Mouse (Mus musculus) neural tube, embryonic 13.5 days (tissue): ENCODE measurements around the gene Rtn4ip1. TPM values are rescaled to one million over a fixed set of nuclear protein-coding genes. Genes with fewer than 3 reads are reported as not detected.
"Not testable (repeated sequence)": the region's sequence is repeated elsewhere in the genome, so short reads cannot be mapped to it uniquely, and the experiment has no call there.

ENCODE experiments used
- ATAC-seq: fragments of 200-750 bp; cut with Nextera tagmentation; 2 replicates; pipeline ENCODE4 v1.8.0; 2017; ENCODE audit warnings: low read depth, mild to moderate bottlenecking, moderate TSS enrichment, moderate library complexity
- H3K27ac ChIP-seq: fragments of 300-500 bp; sonication (generic); replicated peaks from 2 replicates; pipeline ENCODE4 v1.5.1; 2015; ENCODE audit warnings: moderate library complexity, mild to moderate bottlenecking, inconsistent platforms
- H3K27me3 ChIP-seq: fragments of 300-500 bp; sonication (generic); 2 replicates; pipeline ENCODE4 v1.6.1; 2015; ENCODE audit warnings: mild to moderate bottlenecking, inconsistent platforms
- H3K36me3 ChIP-seq: fragments of 300-500 bp; sonication (generic); 2 replicates; pipeline ENCODE4 v1.6.1; 2015; ENCODE audit warnings: mild to moderate bottlenecking, inconsistent platforms
- H3K4me1 ChIP-seq: fragments of 300-500 bp; sonication (generic); replicated peaks from 2 replicates; pipeline ENCODE4 v1.6.1; 2015; ENCODE audit warnings: inconsistent platforms
- H3K4me2 ChIP-seq: fragments of 300-500 bp; sonication (generic); 2 replicates; pipeline ENCODE4 v1.6.1; 2015; ENCODE audit warnings: inconsistent platforms, mild to moderate bottlenecking, moderate library complexity
- H3K4me3 ChIP-seq: fragments of 300-500 bp; sonication (generic); 2 replicates; pipeline ENCODE4 v1.5.1; 2015; ENCODE audit warnings: mild to moderate bottlenecking, inconsistent platforms
- H3K9ac ChIP-seq: fragments of 300-500 bp; sonication (generic); 2 replicates; pipeline ENCODE4 v1.6.1; 2015; ENCODE audit warnings: moderate library complexity, mild to moderate bottlenecking, inconsistent platforms
- H3K9me3 ChIP-seq: fragments of 300-500 bp; sonication (generic); 2 replicates; pipeline ENCODE4 v1.6.1; 2016; ENCODE audit warnings: inconsistent platforms
- WGBS: fragments of 180-500 bp; shearing (Covaris S2); methylation state at CpG from one replicate; pipeline ENCODE4 v1.1.7; 2015; 5-methylcytosine and 5-hydroxymethylcytosine counted together
- polyA plus RNA-seq: library from polyadenylated mRNA; unstranded; fragments of >200 nt; fragmentation: Nextera tagmentation; extraction: Ambion mirVana; gene quantifications from 2 replicates; pipeline ENCODE4 v1.2.1, GENCODE M21; 2015

Gene Rtn4ip1
- polyA plus RNA-seq, 1 experiment from 2014 or later, result 15.8 TPM

DNA sequence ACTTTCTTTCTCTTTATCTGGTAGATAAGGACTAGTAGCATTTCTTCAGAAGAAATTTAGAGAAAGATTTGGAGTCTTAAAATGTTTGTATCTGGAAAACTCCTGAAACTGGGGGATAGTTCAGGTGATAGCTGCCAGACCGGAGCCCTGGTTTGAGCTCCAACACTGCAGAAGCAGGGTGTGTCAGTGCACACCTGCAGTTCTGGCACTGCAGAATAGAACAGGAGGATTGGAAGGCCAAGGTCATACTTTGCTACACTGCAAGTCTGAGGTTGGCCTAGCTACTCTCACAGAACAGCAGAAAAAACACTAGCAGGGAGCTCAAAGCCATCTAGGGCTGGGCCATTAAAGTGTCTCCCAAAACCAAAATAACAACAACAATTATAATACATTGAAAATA is 3.0 kb downstream of the Rtn4ip1 start:
- ATAC-seq, result no peak
- Histone ChIP-seq H3K27me3 (no peaks in the 10 kb centered on the region), H3K9me3 (no peaks in the 10 kb centered on the region), H3K27ac (no peak overlapping the region), H3K9ac (no peak overlapping the region), H3K4me3 (no peak overlapping the region), H3K4me1 (peaks cover 20% of the 10 kb centered on the region), H3K36me3 (no peaks in the 10 kb centered on the region), H3K4me2 (no peak overlapping the region)
- 95% methylated on average over 1 of the region's 1 CpGs for WGBS

DNA sequence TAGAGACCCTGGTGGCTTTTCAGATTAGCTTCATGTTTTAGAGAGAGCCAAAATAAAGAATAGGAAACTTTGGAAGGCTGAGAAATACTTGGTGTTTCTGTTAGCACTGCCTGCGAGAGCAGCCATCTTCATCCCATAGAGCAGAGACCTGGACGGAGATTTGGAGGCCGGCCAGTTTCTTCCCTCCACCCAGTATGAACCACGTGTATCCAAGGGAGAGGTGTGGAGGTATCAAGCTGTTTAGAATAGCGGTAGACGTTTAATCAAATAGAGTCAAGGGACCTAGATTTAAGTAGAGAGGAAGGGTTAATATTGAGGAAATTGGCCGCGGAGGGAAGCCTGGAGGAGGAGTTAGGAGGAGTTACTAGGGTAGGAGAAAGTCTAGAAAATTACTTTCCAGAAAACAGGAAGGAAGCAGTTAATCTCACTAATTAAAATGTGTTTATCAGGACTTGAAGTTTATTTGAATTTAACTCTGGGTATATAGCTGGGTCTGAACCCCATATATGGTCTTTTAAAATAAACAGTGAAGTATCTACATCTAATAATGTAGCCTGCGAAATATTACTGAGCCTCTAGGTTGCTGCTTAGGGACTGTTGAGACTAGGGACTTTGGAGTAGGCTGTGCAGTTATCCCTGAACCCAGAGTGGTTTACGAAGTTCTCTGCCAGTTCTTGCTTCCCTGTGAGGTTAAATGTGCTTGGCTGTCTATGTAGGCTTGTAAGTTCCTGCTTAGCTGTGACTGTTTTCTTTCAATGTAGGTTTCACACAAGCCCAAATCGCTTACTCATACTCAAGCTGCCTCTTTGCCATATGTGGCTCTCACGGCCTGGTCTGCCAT is 8.6 kb downstream of the Rtn4ip1 start:
- Histone ChIP-seq H3K27ac (no peak overlapping the region), H3K4me1 (no peaks in the 10 kb centered on the region), H3K36me3 (no peaks in the 10 kb centered on the region; the same call in 1 of the 2 replicates), H3K9ac (no peak overlapping the region), H3K9me3 (no peaks in the 10 kb centered on the region), H3K27me3 (no peaks in the 10 kb centered on the region), H3K4me3 (no peak overlapping the region), H3K4me2 (no peak overlapping the region)
- 94% methylated on average over 12 of the region's 12 CpGs for WGBS
- no peak for ATAC-seq

- no peak for ATAC-seq
- Histone ChIP-seq H3K4me3 (no peak overlapping the region), H3K9me3 (no peaks in the 10 kb centered on the region), H3K4me2 (no peak overlapping the region), H3K27me3 (no peaks in the 10 kb centered on the region), H3K27ac (no peak overlapping the region), H3K36me3 (no peaks in the 10 kb centered on the region; the same call in 1 of the 2 replicates), H3K9ac (no peak overlapping the region), H3K4me1 (no peaks in the 10 kb centered on the region)
- WGBS, result 91% methylated on average over 8 of the region's 8 CpGs
Measured at GRCm38 (mm10) chr10:43910873-43911142, 9.2 kb downstream of the Rtn4ip1 start.

DNA sequence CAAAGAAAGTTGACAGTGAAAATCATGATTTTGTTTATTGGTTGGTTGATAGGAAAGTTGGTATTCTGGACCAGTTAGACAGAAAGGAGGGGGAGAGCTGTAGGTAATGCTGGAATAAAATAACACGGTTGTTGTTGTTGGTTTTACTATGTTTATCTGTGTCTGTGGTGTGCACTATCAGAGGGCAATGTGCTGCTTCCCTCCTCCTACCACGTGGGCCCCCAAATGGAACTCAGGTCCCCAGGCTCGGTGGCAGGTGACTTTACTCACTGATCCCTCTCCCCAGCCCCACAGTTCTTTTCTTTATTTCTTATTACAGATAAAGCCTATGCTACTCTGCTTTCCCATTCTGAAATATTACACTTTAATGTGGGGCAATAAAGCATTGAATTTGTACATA is 10.6 kb downstream of the Rtn4ip1 start:
- ATAC-seq, result no peak
- Histone ChIP-seq H3K9me3 (no peaks in the 10 kb centered on the region), H3K27me3 (no peaks in the 10 kb centered on the region), H3K4me3 (no peak overlapping the region), H3K4me1 (no peaks in the 10 kb centered on the region), H3K4me2 (no peak overlapping the region), H3K9ac (no peak overlapping the region), H3K36me3 (no peaks in the 10 kb centered on the region; the same call in 1 of the 2 replicates), H3K27ac (no peak overlapping the region)
- 80% methylated on average over 3 of the region's 3 CpGs for WGBS

DNA sequence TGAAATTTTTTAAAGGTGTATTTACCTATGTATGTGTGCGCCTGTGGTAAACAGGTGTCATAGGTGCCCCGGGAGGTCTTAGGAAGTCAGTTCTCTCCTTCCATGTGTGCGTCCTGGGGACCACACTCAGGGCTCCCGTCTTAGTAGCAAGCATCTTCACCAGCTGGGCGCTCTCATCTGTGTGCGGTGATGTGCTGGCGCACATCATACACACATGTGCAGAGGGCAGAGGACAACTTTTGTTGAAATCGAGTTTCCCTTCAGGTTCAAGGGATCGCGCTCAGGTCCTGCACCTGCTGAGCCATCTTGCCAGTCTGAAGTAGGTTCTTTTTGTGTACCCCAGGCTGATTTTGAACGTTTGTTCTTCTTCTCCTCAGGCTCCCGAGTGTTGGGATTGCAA is 14.6 kb downstream of the Rtn4ip1 start:
- Histone ChIP-seq H3K4me3 (no peak overlapping the region), H3K9me3 (no peaks in the 10 kb centered on the region), H3K4me2 (no peak overlapping the region), H3K36me3 (no peaks in the 10 kb centered on the region), H3K4me1 (no peaks in the 10 kb centered on the region), H3K27ac (no peak overlapping the region), H3K27me3 (no peaks in the 10 kb centered on the region), H3K9ac (no peak overlapping the region)
- ATAC-seq, result no peak
- 79% methylated on average over 12 of the region's 12 CpGs for WGBS

DNA sequence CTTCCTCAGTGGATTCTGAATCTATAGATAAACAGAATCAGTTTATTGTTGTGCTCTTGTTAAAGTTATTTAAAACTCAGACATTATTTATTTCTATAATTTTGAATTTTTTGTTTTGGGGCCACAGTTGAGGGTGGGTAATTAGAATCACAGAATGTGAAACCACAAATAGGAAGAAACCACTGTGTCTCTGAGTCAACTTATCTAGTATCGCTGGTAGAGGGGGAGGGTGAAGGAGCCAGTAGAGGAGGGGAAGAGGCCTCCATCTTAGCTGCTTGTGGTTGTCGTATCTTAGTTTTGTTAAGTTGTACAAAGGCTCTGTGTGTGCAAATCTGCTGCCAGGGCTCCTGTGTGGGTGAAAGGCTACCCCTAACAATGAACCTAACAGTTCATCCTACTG is 15.1 kb downstream of the Rtn4ip1 start:
- H3K9me3 ChIP-seq, result no peaks in the 10 kb centered on the region
- no peaks in the 10 kb centered on the region for H3K4me1 ChIP-seq
- no peak overlapping the region for H3K4me3 ChIP-seq
- no peak overlapping the region for H3K9ac ChIP-seq
- no peak for ATAC-seq
- no peak overlapping the region for H3K27ac ChIP-seq
- 78% methylated on average over 2 of the region's 2 CpGs for WGBS
- H3K27me3 ChIP-seq, result no peaks in the 10 kb centered on the region
- no peak overlapping the region for H3K4me2 ChIP-seq
- no peaks in the 10 kb centered on the region for H3K36me3 ChIP-seq

DNA sequence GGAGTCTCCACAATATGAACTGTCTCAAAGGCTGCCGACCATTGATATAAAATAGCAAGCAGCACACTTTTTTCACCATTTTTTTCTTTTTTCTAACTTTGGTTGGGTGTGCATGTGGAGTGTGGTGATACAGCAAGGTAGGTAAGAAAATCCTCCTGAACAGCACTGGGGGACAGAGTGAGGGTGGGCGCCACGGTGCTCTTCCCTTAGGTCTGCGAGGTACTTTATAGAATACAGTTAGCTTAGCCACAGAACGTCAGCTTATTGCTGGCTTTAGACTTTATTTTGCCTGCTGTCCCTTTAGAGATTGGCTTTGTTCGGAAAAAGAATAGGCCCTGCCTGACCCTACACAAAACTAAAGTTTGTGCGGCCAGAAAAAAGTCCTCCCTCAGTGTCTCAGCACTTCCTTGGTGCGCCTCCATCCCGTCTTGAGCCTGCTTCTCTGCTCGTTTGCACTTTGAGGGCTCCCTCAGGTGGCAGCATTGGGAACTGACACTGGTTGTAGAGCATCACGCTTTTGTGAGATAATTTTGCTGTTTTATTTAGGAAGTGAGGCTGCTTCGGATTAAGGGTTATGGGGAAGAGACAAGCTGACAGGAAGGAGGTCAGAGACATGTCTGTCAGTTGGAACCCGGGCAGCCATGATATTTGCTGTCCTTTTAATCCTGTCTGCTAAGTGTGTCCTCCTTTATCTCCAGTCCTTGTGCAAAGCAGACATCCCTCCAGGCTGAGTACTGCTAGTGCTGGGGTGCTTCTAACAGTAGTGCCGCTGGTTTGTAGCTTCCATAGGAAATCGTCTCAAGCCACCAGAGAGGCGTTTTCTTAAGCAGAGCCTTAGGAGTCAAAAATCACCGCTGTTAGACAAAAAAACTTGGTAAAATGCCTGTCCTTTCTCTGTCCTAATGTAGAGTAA is 17.3 kb downstream of the Rtn4ip1 start:
- H3K4me2 ChIP-seq, result no peak overlapping the region
- H3K27me3 ChIP-seq, result no peaks in the 10 kb centered on the region
- no peaks in the 10 kb centered on the region for H3K4me1 ChIP-seq
- ATAC-seq, result peak; percentile 63
- H3K9me3 ChIP-seq, result no peaks in the 10 kb centered on the region
- no peak overlapping the region for H3K9ac ChIP-seq
- peaks cover 6% of the 10 kb centered on the region; the same call in 1 of the 2 replicates for H3K36me3 ChIP-seq
- no peak overlapping the region for H3K27ac ChIP-seq
- WGBS, result 44% methylated on average over 17 of the region's 17 CpGs
- no peak overlapping the region for H3K4me3 ChIP-seq

DNA sequence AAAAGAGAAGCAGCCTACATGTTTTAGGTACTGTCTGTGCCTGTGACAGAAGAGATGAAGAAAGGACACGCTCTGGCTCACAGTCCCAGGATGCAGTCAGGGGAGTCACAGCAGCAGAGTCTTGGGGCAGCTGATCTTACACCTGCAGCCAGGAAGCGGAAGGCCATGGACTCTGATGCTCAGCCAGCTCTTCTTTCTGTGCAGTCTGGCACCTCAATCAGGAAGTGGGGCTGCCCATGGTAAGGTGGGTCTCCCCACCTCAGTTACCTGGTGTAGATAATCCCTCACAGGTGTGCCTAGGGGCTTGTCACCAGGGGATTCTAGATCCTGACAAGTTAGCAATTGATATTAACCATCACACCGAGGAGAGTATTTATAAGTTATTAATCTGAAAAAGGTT is 21.5 kb downstream of the Rtn4ip1 start:
- Histone ChIP-seq H3K9me3 (no peaks in the 10 kb centered on the region), H3K36me3 (peaks cover 7% of the 10 kb centered on the region), H3K27me3 (no peaks in the 10 kb centered on the region), H3K4me1 (no peaks in the 10 kb centered on the region), H3K4me2 (no peak overlapping the region), H3K27ac (no peak overlapping the region), H3K4me3 (no peak overlapping the region), H3K9ac (no peak overlapping the region)
- no peak for ATAC-seq
- WGBS, result 99% methylated on average over 3 of the region's 3 CpGs

- not testable (repeated sequence) for H3K9ac ChIP-seq, ATAC-seq, H3K27ac ChIP-seq, H3K9me3 ChIP-seq, H3K4me3 ChIP-seq, H3K27me3 ChIP-seq, H3K4me2 ChIP-seq, H3K4me1 ChIP-seq
- WGBS, result 92% methylated on average over 9 of the region's 9 CpGs
- H3K36me3 ChIP-seq, result peaks cover 25% of the 10 kb centered on the region
Measured at GRCm38 (mm10) chr10:43925776-43926175, 24.2 kb downstream of the Rtn4ip1 start.

GRCm38 (mm10) chr10:43927736-43928135 is 26.1 kb downstream of the Rtn4ip1 start:
- no peaks in the 10 kb centered on the region for H3K9me3 ChIP-seq
- ATAC-seq, result no peak
- H3K36me3 ChIP-seq, result peaks cover 39% of the 10 kb centered on the region
- H3K4me3 ChIP-seq, result no peak overlapping the region
- H3K4me2 ChIP-seq, result no peak overlapping the region
- 80% methylated on average over 8 of the region's 8 CpGs for WGBS
- H3K27me3 ChIP-seq, result no peaks in the 10 kb centered on the region
- no peaks in the 10 kb centered on the region for H3K4me1 ChIP-seq
- H3K27ac ChIP-seq, result no peak overlapping the region
- H3K9ac ChIP-seq, result no peak overlapping the region; the same call in 1 of the 2 replicates

GRCm38 (mm10) chr10:43928596-43928995 is 27.0 kb downstream of the Rtn4ip1 start:
- Histone ChIP-seq H3K9ac (no peak overlapping the region), H3K27me3 (no peaks in the 10 kb centered on the region), H3K27ac (no peak overlapping the region), H3K9me3 (no peaks in the 10 kb centered on the region), H3K4me2 (no peak overlapping the region), H3K4me1 (no peaks in the 10 kb centered on the region), H3K36me3 (peaks cover 39% of the 10 kb centered on the region), H3K4me3 (no peak overlapping the region)
- 75% methylated on average over 5 of the region's 5 CpGs for WGBS
- ATAC-seq, result no peak

GRCm38 (mm10) chr10:43939136-43939662 is 37.6 kb downstream of the Rtn4ip1 start:
- 85% methylated on average over 6 of the region's 6 CpGs for WGBS
- Histone ChIP-seq H3K27me3 (no peaks in the 10 kb centered on the region), H3K4me1 (peaks cover 10% of the 10 kb centered on the region), H3K27ac (no peak overlapping the region), H3K4me2 (no peak overlapping the region), H3K36me3 (peaks cover 26% of the 10 kb centered on the region; the same call in 1 of the 2 replicates), H3K9me3 (no peaks in the 10 kb centered on the region), H3K9ac (no peak overlapping the region), H3K4me3 (no peak overlapping the region)
- ATAC-seq, result no peak
